Mouse (Mus musculus) left cerebral cortex, adult 11 months (tissue): ENCODE measurements at regions not wholly inside any gene's neighbourhood (a gene's known extent, or its start where the extent isn't known, plus 50 kb on each side); places are given as distances from the start of the nearest gene placed in this dataset.

Experiments
- DNase-seq: peaks from one replicate; pipeline ENCODE4 v3.0.0; 2022; ENCODE audit warnings: low spot score

DNA sequence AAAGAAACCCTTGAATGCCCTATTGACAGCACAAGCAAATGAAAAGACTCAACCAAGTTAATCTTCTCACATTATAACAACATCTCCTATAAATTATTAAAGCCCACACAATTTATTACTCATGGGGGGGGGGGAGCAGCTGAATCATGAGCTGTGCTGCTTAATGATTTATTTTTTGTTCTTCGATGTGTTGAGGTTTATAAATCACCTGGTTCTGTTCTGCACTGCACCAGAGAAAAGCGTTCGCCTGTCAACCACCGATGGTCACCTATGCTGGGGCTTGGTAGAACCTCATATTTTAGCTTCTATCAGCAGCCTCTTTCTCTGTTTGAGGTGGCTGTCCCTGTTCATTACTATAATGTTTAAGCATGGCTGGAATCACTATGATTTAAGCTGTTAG lies 174.4 kb upstream of the Adgrl2 start:
- no peak for DNase-seq

DNA sequence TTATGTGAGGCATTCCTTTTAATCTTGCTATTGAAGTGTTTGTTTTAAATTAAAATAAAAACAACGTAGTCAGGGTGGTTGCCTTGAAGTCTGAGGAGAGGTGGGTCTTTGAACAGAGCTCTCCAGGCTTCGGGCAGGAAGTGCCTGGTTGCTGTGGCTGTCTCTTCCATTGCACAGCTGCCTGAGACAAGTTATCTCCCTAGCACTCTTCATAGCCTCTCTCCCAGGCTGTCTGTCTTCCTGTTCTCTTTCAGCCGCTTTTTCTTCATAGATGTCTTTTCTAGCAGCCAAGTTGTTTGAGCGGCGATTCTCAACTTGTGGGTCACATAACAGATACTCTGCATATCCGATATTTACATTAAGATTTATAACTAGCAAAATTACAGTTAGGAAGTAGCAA lies 173.2 kb upstream of the Adgrl2 start:
- no peak for DNase-seq

DNA sequence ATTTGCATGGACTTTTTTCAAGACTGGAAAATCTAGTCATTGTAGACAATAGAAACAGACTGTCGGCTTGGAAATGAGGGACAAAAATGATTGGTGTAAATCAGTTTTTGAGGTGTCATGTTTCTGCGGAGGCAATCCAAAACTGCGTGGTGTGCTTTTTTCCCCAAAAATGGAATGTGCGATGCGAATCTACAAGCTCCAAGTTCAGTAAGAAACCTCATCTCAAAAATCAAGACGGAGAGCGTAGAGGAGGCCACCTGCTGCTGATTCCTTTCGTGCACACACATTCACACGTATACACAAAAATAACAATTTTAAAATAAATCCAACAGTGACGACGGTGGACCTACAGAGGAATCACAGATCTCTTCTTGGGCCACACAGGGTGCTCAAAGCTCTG lies 170.5 kb upstream of the Adgrl2 start:
- DNase-seq = no peak

DNA sequence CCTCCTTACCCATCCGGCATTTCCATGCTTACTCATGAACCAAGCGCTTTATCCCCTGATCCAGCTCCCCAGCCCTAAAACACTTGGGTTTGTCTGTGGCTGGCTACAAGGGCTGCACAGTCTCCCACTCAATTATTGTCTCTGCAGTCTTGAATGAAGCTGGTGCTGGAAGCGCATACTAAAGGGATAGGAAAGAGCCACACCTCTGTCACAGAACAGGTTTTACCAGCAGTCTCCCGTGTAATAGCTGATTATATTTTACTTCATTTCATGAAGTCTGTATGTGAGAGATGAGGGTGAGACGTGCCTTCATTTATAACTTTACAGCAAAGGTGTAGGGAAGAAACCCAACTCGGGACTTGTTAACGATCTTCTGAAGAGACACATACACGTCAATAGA lies 167.0 kb upstream of the Adgrl2 start:
- no peak for DNase-seq

DNA sequence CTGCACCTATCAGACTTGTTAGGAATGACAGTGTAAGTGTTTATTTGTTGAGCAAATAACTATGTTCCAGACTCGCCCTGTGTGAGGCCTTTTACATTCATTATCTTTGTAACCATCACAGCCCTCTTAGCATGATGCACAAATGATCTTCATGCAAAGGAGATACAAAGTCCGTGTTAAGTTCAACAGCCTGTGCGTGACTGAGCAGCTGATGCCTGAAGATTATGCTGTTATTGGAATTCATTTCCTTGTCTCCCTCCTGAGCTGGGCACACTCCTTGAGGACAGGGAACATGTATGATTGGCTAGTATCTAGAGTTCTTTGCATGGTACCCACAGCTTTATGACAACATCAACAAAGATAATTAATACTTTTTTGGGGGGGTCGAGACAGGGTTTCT lies 162.0 kb upstream of the Adgrl2 start:
- DNase-seq = no peak

DNA sequence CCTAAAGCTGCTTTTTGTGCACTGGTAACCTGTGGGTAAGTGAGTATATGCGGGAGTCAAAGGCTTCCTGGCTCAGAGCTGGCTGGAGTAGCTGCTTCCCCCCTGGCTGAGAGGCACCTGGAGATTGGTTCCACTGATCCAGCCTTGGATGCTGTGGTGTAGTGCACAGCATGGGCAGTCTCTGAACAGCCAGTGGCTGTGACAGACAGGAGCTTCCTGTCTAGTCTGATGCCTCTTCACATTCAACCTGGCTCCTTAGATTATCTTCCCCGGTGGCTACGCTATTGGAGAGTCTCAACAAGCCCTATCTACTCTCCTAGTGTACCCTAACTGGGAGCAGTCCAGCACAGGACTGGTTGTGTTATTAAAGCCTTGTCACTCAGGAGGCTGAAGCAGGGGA lies 160.4 kb upstream of the Adgrl2 start:
- DNase-seq = no peak

DNA sequence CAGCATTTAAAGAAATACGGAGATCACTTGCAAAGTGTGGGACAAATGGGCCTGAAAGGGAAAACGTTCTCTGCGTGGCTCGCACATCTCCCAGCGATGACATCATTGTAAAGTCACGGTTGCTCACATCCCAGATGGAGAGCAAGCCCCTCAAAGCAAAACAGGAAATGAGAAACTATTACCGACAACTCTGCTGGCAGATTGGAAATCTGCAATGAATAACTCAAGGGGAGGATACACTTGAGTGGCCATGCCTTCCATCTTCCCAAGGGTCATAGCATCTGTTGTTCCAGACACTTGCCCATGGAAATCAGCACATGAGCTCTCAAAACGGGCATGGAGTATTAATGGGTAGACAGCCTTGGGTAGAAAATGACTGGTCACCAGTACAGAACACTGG lies 158.3 kb upstream of the Adgrl2 start:
- no peak for DNase-seq

DNA sequence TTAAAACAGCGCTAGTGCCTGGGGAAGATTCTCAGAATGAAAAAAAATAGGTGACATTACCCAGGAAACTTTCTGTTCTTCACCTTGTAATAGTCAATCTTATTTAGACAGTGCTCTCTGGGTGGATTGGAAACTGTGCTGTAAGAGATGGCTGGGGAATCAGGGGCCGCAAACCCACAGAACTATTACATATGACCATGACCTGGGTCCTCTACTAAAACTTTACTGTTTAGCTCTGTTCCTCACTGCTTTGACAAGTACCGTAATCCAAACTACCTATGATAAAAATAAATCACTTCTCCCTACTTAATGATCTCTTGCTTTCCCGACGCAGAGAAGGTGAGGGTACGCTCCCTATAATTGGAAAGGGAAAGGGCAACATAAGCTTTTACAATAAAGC lies 157.6 kb upstream of the Adgrl2 start:
- DNase-seq = no peak

DNA sequence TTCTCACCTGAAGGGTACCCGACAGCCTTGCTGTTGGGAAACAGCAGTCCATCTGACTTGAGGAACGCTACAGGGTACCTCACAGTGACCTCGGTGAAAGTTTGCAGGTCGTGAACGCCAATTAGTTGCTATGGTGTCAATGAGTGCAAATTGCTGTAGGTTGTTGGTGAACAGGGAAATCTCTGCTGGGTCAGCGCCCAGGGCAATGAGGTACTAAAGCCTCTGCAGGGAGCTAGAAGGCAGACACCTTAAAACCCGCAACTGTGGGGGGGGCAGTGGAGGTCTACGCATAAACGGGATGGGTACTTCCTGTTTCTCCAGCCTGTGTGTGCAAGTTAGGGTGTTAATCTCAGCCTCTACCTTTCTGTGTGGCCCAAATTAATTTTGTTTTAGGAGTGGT lies 156.3 kb upstream of the Adgrl2 start:
- no peak for DNase-seq

DNA sequence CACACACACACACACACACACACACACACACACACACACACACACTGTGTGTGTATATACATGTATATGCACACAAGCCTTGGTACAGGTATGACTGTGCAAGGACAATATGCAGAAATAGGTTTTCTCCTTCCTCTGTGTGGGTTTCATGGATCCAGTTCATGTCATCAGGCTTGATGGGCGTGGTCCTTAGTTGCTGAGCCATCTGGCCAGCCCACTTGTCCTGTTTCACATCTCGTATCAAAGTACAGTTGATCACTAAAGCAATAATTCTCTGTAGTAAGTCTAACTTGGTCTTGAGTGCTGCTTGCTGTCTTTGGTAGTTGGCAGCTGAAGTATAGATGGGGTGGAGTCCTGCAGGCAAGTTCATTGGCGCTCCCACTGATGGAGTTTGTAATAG lies 150.1 kb upstream of the Adgrl2 start:
- DNase-seq = no peak

DNA sequence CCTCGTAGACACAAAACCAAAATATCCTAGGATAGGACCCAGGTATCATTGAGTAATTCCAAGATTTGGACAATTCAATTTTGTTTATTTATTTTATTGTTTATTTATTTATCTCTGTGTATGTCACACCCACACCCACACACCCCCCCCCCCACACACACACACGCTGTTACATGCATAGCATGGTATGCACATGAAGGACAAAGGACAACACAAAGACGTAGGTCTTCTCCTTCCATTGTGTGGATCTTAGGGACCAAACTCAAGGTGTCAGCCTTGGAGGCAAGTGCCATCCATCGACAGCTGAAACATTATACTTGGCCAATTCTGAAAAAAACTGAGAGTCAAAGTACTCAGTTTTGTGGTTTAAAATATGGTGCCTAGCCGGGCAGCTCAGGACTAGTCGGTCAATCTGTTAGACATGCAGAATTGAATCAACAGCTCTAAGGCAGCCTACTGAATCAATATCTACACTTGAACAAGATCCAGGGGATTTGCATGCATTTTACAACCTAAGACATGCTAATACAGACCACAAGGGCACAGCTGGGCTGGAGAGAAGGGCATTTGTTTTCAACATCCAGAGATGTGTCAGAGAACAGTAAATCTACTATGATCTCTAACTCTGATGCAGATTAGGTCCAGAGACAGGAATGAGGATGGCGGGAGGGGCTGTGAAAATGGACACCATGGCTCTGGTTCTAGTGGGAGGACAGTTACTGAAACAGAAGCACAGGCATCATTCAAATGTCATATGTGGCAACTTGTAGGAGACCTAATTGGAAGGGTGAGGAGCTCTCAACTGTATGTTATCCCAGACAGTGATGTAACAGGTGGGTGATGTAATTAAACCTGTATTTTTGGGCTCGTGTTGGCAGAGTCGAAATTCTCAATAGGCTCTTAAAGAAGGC lies 143.9 kb upstream of the Adgrl2 start:
- no peak for DNase-seq

DNA sequence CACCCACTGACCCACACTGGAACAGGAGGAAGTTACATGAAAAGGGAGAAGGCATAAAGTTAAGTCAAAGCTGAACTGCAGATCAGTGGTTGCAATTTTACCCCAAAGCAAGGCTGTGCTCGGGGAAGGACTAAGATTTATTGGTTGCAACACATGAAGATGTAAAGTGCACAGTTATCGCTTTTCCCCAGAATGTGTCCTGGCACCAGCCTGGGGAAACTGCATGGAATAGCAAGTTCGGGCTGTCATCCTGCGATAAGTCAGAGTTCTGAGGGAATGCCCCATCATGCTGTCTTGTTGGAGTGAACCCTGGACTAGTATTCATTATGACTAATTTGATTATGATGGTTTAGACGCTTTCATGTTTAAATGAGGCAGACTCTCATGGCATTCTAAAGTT lies 128.5 kb upstream of the Adgrl2 start:
- DNase-seq = no peak

DNA sequence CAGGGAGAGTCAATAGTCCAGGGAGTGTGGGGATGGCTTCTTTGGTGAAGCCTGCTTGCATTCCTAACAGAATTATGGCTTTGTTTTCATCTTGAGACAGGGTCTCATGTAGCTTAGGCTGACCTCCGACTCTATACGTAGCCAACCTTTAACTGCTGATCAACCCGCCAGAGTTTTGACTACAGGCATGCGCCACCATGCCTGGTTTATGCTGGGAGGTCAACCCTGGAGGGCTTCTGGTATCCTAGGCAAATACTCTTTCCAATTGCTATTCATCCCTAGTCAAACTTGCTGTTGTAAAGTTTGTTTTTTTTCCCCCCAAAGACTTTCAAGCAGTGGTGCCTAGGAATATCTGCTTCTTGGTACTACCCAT lies 127.3 kb upstream of the Adgrl2 start:
- DNase-seq = no peak

DNA sequence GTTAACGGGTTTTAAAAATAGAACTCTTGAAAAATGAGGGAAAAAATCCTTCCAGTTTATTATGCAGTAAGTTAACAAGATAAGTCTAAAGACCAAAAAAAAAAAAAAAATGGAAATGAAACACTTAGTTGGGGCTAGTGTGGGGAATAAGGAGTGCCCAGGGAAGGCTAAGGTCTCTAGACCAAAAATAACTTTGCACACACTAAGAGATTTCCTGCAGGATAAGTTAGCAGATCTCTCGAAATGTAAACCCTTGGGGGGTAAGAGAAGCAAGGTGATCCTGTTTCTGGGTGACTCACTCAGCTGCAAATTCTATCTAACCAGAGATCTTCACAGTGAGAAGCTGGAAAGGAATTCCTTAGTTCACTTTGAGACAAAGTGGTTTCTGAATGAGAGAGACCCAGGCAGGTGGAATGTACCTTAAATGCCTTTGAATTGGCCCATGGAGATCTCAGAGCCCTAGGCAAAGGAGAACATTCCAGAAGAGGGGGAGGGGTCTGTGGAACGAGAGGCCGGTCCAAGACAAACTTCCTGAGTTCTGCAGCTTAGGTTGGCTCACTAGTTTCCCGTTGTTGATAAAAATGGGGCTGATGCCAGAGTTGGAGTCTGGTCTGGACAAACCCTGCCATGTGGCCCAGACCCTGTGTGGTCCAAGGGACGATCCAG lies 126.8 kb upstream of the Adgrl2 start:
- no peak for DNase-seq

DNA sequence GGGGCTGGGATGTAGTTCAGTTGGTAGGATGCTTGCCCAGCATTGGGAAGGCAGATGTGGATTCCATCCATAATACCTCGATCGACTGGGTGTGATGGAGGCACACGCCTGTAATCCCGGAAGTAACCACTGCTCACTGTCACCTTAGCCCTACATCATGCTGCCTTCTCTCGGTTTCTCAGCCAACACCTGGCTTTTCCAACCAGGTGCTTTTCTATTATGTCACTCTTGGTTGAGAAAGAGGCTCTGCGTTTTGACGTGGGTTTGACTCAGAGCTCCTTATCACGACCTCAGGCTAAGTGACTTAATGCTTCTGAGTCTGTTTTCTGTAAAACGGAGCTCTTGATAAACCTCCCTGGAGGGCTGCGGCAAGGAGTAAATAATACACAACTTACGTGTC lies 126.2 kb upstream of the Adgrl2 start:
- no peak for DNase-seq

DNA sequence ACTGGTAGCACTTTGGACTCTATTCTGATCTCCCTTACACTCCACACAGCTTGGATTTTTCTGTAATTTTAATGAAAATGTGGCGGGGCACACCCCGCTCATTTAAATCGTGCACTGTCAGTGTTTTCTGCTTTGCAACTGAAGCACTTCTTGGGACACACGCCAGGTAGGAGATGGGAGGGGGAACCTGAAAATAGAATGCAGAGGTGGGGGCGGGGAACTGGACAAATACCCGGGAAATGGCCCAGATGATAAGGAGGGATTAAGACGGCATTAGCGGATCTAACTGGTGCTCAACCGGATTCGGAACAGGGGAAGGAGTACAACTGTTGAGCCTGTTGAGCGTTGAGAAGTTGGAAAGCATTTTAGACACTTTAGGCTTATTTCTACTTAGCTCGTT lies 125.5 kb upstream of the Adgrl2 start:
- DNase-seq = no peak

DNA sequence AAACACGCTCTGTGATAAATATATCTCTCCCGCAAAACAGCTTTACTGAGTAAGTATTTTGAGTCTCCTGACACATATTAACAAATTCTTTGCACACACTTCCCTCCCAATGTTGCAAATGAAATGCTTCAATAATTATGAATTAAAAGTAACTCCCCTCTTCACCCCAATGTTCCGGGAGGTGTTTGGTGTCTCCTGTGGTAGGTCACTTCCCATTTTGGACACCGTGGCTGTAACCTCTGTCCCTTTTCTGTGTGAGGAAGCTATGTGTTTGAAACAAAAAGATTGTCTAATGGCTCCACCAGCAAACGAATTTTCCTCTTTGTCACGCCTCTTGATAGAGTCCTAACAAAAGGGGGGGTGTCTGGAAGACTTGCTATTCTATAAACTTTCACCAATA lies 122.5 kb upstream of the Adgrl2 start:
- no peak for DNase-seq

DNA sequence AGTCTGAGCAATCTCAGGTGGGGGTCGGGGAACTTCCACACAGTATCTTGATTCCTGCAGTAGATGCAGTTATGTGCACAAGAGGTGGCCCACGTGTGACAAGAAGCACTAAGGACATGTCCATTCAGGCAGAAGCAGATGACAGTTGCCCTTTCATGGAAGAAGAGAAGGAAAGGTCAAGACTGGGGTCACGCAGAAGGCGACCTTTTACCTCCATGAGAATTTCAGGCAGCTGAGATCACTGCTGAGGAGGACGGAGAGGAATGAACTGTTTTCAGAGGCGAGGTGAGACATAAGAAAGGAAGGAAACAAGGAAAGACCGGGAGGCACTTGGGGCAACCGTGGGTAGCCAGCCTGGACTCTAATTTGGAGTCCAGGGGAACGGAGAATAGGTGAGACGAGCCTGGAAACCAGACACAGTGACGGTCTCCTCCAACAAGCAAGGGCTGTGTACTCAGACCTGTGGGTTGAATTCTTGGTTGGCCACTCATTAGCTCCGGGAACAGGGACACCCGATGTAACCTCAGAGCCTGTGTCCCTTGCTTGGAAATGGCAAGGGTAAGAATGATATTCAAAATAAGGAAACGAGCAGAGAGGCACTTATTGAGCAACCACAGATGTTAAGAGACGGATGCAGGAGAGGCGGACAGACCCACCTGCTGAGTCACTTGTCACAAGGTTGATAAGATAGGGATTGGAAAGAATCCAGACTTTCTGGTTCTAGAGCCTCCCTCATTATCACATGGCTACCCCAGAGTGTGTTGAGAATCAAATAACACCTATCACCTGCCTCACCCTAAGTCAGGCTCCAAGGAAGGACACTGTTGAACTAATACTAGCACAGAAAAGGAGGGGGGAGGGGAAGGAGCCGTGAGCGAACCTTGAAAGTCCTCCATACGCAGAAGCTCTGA lies 121.4 kb upstream of the Adgrl2 start:
- no peak for DNase-seq

DNA sequence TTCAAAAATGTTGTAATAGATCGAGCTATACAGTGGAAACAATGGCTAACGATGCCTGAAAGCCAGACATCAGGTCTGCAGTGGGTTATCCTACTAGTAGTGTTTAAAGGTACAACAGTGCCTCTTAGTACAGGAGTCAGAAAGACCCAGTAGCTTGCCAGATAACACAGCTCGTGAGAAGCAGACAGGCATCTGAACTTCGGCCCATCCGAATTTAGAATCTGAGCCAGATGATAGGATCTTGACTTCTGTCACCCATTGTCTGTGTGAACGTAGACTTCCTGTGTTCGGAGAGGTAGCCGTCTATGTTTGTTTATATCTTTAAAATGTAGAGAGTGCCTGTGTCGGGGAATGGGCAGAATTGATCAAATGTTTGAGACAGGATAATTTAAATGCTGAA lies 120.5 kb upstream of the Adgrl2 start:
- DNase-seq = no peak

DNA sequence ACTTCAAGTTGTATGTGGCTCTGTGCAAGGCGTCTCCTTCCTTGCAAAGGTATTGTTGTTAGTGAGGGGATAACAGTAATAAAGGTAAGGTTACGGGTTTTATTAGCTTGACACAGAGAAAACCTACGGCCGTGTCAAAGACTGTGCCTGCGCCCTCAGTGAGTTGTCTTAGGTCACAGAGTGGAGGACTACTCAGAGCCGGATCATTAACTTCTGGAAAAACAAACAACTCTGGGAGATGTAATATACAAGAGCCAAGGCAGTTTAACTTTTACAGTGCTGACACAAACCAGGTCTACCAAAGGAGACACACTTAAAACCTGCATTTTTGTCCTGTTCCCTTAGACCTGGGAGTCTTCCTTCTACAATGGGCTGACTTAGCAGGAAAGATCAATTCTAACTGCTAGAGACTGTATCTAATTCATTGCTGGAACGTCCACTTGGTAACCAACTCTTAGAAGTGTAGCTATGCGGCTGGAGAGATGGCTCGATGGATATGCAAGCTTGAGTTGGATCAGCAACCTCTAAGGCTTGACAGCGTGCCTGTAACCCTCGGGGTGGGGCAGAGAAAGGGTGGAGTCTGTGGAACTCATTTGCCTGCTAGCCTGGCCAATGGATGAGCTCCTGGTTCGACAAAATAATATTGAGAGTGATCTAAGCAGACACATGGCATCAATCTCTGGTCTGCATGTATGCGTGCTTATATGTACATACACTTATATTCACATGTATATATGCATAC lies 115.5 kb upstream of the Adgrl2 start:
- DNase-seq = no peak

DNA sequence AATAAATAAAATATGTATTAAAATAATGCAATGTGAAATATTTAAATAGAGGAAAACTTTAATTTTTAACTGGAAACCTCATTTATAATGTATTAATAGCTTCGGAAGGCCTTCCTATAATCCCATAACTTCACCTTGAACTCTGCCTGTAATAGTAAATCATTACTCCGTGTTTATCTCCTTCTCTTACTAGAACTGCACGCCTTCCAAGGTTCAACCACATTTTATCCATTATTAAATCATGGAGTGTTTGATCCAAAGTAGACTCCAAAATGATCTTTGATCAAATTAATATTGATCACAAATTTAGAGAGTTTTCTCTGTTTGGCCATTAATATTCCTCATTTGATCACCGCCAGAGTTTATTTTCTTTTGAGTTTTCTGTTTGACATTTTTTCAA lies 114.8 kb upstream of the Adgrl2 start:
- no peak for DNase-seq

DNA sequence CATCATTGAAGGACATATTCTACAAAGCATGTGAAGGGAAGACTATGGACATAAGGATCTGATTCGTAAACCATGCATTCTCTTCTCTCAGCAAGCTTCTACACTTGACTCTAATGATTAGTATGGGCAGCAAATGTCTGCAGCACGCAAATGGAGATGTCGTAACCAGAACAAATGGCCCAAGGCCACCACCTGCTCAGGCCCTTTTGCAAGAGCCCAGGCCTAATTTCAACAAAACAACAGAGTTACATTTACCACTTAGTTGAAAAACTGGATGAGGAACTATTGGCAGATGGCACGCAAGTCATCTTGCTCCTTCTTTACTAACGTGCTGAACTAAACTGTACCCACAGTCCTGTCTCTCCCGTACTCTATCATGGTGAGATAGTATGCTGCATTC lies 113.7 kb upstream of the Adgrl2 start:
- DNase-seq = no peak
